Mouse (Mus musculus) erythroblast, adult 5-6 weeks (primary cell): ENCODE data around the gene Mpp1. TPM values are rescaled to one million over a fixed set of nuclear protein-coding genes. Genes with fewer than 3 reads are reported as not detected.

Experiments
- ATAC-seq: replicated peaks from 2 replicates; pipeline ENCODE4 v1.8.0; 2016; ENCODE audit warnings: moderate number of reproducible peaks, mild to moderate bottlenecking, moderate TSS enrichment, inconsistent platforms; ENCODE audit not compliant: poor library complexity, low FRiP score, severe bottlenecking
- total RNA-seq, 2 experiments: library from RNA; stranded (forward) in 1 of 2; stranded (reverse) in 1 of 2; fragments of 150-400 nt in 1 of 2; fragments of 200-764, 138-1000 nt in 1 of 2; gene quantifications; 2 replicates each; pipeline versions ENCODE4 v1.2.3 to v1.2.4; 2015 to 2017; ENCODE audit warnings: low replicate concordance in 2 of 2

Mpp1 gene
- total RNA-seq, 2 experiments from 2014 or later = 311 to 386 TPM

DNA sequence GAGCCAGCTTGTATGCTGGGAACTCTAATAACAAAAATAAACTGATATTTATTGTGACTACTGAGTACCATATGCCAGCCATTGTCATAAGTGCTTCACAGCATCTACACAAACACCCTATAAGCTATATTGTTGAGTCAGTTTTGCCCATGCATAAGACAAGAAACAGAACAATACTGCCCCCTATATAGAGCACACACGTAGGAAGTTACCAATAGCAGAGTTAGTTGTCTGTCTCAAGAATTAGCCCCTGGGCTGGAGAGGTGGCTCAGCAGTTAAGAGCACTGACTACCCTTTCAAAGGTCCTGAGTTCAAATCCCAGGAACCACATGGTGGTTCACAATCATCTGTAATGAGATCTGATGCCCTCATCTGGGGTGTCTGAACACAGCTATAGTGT is 45.2 kb downstream of the Mpp1 start:
- no peak for ATAC-seq

DNA sequence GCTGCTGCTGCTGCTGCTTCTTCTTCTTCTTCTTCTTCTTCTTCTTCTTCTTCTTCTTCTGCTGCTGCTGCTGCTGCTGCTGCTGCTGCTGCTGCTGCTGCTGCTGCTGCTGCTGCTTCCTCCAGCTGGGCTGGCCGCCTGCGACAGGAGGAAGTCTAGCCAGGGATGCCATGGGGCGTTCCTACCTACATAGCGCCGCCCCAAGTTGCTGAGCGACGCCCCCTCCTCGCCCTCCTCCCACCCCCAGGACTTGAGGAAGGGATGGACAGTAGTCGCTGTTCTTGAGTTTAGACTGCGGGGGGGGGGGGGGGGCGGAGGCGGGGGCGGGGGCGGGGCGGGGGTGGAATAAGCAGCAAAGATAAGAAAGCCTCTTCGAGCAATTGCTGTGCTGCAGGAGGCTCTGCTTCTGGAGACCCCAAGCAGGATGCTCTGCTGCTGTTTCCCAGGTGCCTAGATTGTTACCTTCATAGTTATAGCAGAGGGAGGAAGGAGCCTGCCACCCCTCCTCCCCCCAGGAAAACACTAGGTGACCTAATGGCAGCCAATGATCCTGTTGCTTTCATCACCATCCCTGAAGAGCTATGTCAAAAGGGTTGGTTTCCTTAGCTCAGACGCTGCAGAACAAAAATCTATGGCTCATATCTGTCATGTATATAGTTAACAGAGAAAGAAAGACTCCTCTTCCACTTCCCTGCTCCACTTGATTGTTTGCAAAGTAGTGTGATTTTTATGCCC is 45.9 kb downstream of the Mpp1 start, which contains the start of gene Gab3:
Gene Gab3 (minus strand): TSS at position 685 of the 735 bp plus-strand sequence.
- peak; percentile 96 for ATAC-seq

DNA sequence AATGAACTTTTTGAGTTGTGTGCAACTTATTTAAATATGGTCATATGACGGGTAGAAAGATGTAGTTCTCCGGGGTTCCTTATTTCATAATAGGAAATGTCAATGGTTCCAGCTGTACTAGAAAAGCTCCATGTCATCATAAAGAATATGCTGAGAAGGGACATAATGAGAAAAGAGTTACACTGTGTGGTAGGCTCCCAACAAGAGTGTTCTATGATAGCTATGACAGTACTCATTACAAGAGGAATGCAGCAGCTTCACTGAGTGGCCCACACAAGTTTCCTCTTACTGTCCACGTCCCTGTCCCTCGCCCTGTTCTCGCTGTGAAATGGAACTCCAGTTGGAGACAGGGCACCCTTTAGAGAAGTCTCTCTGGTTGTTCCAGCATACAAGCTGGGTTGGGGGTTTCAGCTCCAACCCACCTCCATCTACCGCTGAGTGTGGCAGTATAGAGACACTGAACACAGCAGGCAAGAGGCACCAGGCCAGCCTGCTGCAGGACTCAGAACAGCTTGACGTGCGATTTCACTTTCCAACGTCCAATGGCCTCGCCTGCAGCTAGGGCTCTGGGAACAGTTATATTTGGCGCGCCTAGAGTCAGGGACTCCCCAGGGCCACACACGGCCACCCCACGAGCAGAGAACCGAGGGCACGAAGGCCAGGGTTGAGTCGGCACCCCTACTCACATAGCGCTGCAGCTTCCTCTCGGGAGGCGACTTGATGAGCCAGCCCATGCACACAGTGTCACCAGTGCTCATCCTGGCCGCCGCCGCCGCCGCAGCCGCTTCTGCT is 46.6 kb downstream of the Mpp1 start:
- peak; percentile 77 for ATAC-seq

DNA sequence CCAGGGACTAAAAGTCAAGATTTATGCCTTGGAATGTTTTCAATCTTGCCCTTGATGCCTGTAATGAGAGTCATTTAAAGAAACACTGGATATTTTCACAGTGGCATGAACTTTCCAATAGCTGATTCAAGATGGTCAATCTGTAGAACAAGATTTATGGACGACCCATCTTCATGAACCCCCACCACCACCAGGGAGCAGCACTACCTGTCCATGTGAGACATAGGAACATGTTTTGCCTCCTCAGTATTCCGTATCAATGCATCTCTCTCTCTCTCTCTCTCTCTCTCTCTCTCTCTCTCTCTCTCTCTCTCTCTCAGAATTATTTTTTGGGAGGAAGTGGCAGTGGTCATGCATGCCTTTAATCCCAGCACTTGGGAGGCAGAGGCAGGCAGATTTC is 48.5 kb downstream of the Mpp1 start:
- peak; percentile 72 for ATAC-seq

Other genes starting within 250 kb of the Mpp1 start
- gene Gab3, start 45.6 kb downstream of the Mpp1 start, total RNA-seq (2015; ENCODE audit: low replicate concordance) = 15.0 and 24.4 TPM in 2 replicates
- 9.6 and 9.8 TPM in 2 replicates for gene Gab3, start 45.6 kb downstream of the Mpp1 start, total RNA-seq (2017; ENCODE audit: low replicate concordance)
- 30.6 and 34.5 TPM in 2 replicates for gene Dkc1, start 35.2 kb downstream of the Mpp1 start, total RNA-seq (2015; ENCODE audit: low replicate concordance)
- 64.7 and 81.0 TPM in 2 replicates for gene Dkc1, start 35.2 kb downstream of the Mpp1 start, total RNA-seq (2017; ENCODE audit: low replicate concordance)
- gene Smim9, start 32.8 kb upstream of the Mpp1 start, total RNA-seq (2015; ENCODE audit: low replicate concordance) = not detected in 2 replicates
- not detected in 2 replicates for gene Smim9, start 32.8 kb upstream of the Mpp1 start, total RNA-seq (2017; ENCODE audit: low replicate concordance)